Comparison of ENCODE assay signal across 12 mouse cellular contexts in genomic region chr4:46919144-46919543, GRCm38 (mm10).
DNase-seq lines count a peak whose midpoint lies in the region; ATAC-seq and TF ChIP-seq lines count a peak whose summit lies in the region.
"Had no signal": no experiment of that assay in that cellular context is flagged by ENCODE, and none has a peak within 500 bp of the region (broad histone marks: within the 10 kb centered on the region; RNA-seq: fewer than 3 reads in every experiment).

No protein-coding gene starts in this region.

- intact Hi-C loops in left cerebral cortex, postnatal 36 days (cut with DNase I) = loop anchor here (5.0 kb wide), 1 partner anchor 73 kb away; the partner anchor contains the start of gene Gabbr2
- intact Hi-C loops in heart, postnatal 25 days (cut with DNase I) = no loop called here

- peak; percentile 29; the same call in 1 of the 2 replicates for TF ChIP-seq CTCF in liver, postnatal 0 days (IDR thresholded peaks at IDR 0.05; ENCODE audit: low read depth)

- no peaks in the 10 kb centered on the region for H3K9me3 ChIP-seq in liver, postnatal 0 days (ENCODE audit: low read length)
- H3K9me3 ChIP-seq in liver, embryonic 12.5 days (replicated peaks) = no peaks in the 10 kb centered on the region
- no peaks in the 10 kb centered on the region for H3K9me3 ChIP-seq in forebrain, embryonic 12.5 days
- H3K9me3 ChIP-seq: heart, embryonic 15.5 days had no signal

- no peaks in the 10 kb centered on the region for H3K36me3 ChIP-seq in liver, postnatal 0 days (replicated peaks; ENCODE audit: insufficient read depth, low read length)
- H3K36me3 ChIP-seq in liver, embryonic 12.5 days = no peaks in the 10 kb centered on the region
- H3K36me3 ChIP-seq in forebrain, embryonic 12.5 days (replicated peaks) = no peaks in the 10 kb centered on the region
- H3K36me3 ChIP-seq: G1E; heart, embryonic 15.5 days had no signal

- DNase-seq in liver, postnatal 0 days = no peak
- peak; percentile 53 for DNase-seq in left cerebral cortex, postnatal 36 days (ENCODE audit: low spot score in 2 of 2)
- peak; percentile 60 for DNase-seq in right cerebral cortex, postnatal 25 days
- DNase-seq in adrenal gland, postnatal 4 days (ENCODE audit: low spot score in 2 of 2) = no peak
- DNase-seq in yolk sac, embryonic 10.5 days (ENCODE audit: low spot score) = no peak
- no peak for DNase-seq in heart, postnatal 25 days (ENCODE audit: low spot score)
- DNase-seq: lung, postnatal 10 days had no signal

- no peak overlapping the region for H3K27ac ChIP-seq in liver, postnatal 0 days (ENCODE audit: low read depth)
- H3K27ac ChIP-seq in liver, embryonic 12.5 days = no peak overlapping the region
- no peak overlapping the region for H3K27ac ChIP-seq in forebrain, embryonic 12.5 days
- H3K27ac ChIP-seq: heart, embryonic 15.5 days had no signal

- 64% methylated on average over 8 of the region's 8 CpGs for WGBS in liver, postnatal 0 days (ENCODE audit: insufficient replicate concordance)
- 57% methylated on average over 8 of the region's 8 CpGs for WGBS in liver, embryonic 12.5 days (ENCODE audit: insufficient replicate concordance)
- 50% methylated on average over 8 of the region's 8 CpGs for WGBS in forebrain, embryonic 12.5 days

- ATAC-seq in liver, postnatal 0 days = no peak
- no peak for ATAC-seq in liver, embryonic 12.5 days
- ATAC-seq in forebrain, embryonic 12.5 days (ENCODE audit: low FRiP score) = peak; percentile 46; the same call in 1 of the 2 replicates

- H3K4me1 ChIP-seq in liver, postnatal 0 days (ENCODE audit: insufficient read depth) = no peaks in the 10 kb centered on the region
- H3K4me1 ChIP-seq in liver, embryonic 12.5 days = peaks cover 17% of the 10 kb centered on the region
- H3K4me1 ChIP-seq in forebrain, embryonic 12.5 days = peaks cover 3% of the 10 kb centered on the region; the same call in 1 of the 2 replicates
- H3K4me1 ChIP-seq: heart, embryonic 15.5 days had no signal

- no peak overlapping the region for H3K4me2 ChIP-seq in liver, postnatal 0 days (ENCODE audit: low read depth, low read length)
- no peak overlapping the region for H3K4me2 ChIP-seq in liver, embryonic 12.5 days
- no peak overlapping the region for H3K4me2 ChIP-seq in forebrain, embryonic 12.5 days
- H3K4me2 ChIP-seq: heart, embryonic 15.5 days had no signal

- no peak overlapping the region for H3K4me3 ChIP-seq in liver, postnatal 0 days (ENCODE audit: low read depth, low read length)
- H3K4me3 ChIP-seq in liver, embryonic 12.5 days = no peak overlapping the region
- no peak overlapping the region for H3K4me3 ChIP-seq in forebrain, embryonic 12.5 days (replicated peaks)
- H3K4me3 ChIP-seq: erythroblast, embryonic 14.5 days; heart, embryonic 15.5 days had no signal

- no peaks in the 10 kb centered on the region for H3K27me3 ChIP-seq in liver, postnatal 0 days (ENCODE audit: insufficient read depth, low read length)
- H3K27me3 ChIP-seq in liver, embryonic 12.5 days (replicated peaks) = peaks cover 4% of the 10 kb centered on the region; the same call in 1 of the 2 replicates
- peaks cover 15% of the 10 kb centered on the region; the same call in 1 of the 2 replicates for H3K27me3 ChIP-seq in forebrain, embryonic 12.5 days
- H3K27me3 ChIP-seq: heart, embryonic 15.5 days had no signal

- no peak for TF ChIP-seq EP300 in liver, postnatal 0 days (IDR thresholded peaks at IDR 0.05; ENCODE audit: low read depth)

- H3K9ac ChIP-seq in liver, postnatal 0 days (replicated peaks) = no peak overlapping the region
- no peak overlapping the region for H3K9ac ChIP-seq in liver, embryonic 12.5 days
- no peak overlapping the region for H3K9ac ChIP-seq in forebrain, embryonic 12.5 days
- H3K9ac ChIP-seq: heart, embryonic 15.5 days had no signal

Comparison
In these comparisons a context has a peak if more than half of its experiments do, and no peak if none do; other contexts are left out.
1. DNase-seq: peak in left cerebral cortex, postnatal 36 days (2 of 2) and right cerebral cortex, postnatal 25 days (single experiment); none in liver, postnatal 0 days (single experiment), adrenal gland, postnatal 4 days (0 of 2), yolk sac, embryonic 10.5 days (single experiment) and heart, postnatal 25 days (single experiment).